Mouse (Mus musculus) heart, embryonic 14.5 days (tissue): ENCODE measurements around the gene Mon1a. TPM values are rescaled to one million over a fixed set of nuclear protein-coding genes. Genes with fewer than 3 reads are reported as not detected.

Experiments used
- ATAC-seq: fragments of 200-750 bp; cut with Nextera tagmentation; 2 replicates; pipeline ENCODE4 v1.8.0; 2017; ENCODE audit warnings: low read depth, moderate TSS enrichment; ENCODE audit not compliant: insufficient number of reproducible peaks, insufficient read depth, low FRiP score
- H3K27ac ChIP-seq, 2 experiments: fragments of 200-500 bp in 1 of 2; fragments of 300-500 bp in 1 of 2; sonication (generic) in 1 of 2; replicated peaks in 1 of 2; 2 replicates each; pipeline ENCODE4 v1.5.1; 2012 to 2014; ENCODE audit warnings: low read depth in 2 of 2, low read length in 2 of 2, control low read depth in 1 of 2, mild to moderate bottlenecking in 1 of 2, mixed read lengths in 1 of 2; ENCODE audit not compliant: control insufficient read depth in 1 of 2, insufficient read depth in 1 of 2
- H3K27me3 ChIP-seq: fragments of 300-500 bp; sonication (generic); 2 replicates; pipeline ENCODE4 v1.6.1; 2014; ENCODE audit warnings: mild to moderate bottlenecking, low read length, control low read depth; ENCODE audit not compliant: control insufficient read depth, insufficient read depth
- H3K36me3 ChIP-seq: fragments of 300-500 bp; sonication (generic); 2 replicates; pipeline ENCODE4 v1.6.1; 2014; ENCODE audit warnings: mild to moderate bottlenecking, control low read depth, low read length, mixed read lengths; ENCODE audit not compliant: control insufficient read depth, insufficient read depth
- H3K4me1 ChIP-seq, 2 experiments: fragments of 200-500 bp in 1 of 2; fragments of 300-500 bp in 1 of 2; sonication (generic) in 1 of 2; 2 replicates each; pipeline ENCODE4 v1.6.1; 2012 to 2014; ENCODE audit warnings: low read length in 2 of 2, control low read depth in 1 of 2, mixed read lengths in 1 of 2; ENCODE audit not compliant: control insufficient read depth in 2 of 2, insufficient read depth in 2 of 2
- H3K4me2 ChIP-seq: fragments of 300-500 bp; sonication (generic); 2 replicates; pipeline ENCODE4 v1.6.1; 2014; ENCODE audit warnings: mild to moderate bottlenecking, low read length
- H3K4me3 ChIP-seq, 2 experiments: fragments of 200-500 bp in 1 of 2; fragments of 300-500 bp in 1 of 2; sonication (generic) in 1 of 2; 2 replicates each; pipeline ENCODE4 v1.5.1; 2012 to 2014; ENCODE audit warnings: low read length in 2 of 2, mild to moderate bottlenecking in 2 of 2, control low read depth in 1 of 2, low read depth in 1 of 2, moderate library complexity in 1 of 2; ENCODE audit not compliant: control insufficient read depth in 1 of 2, insufficient read depth in 1 of 2
- H3K9ac ChIP-seq: fragments of 300-500 bp; sonication (generic); 2 replicates; pipeline ENCODE4 v1.6.1; 2014; ENCODE audit warnings: mild to moderate bottlenecking, low read length
- H3K9me3 ChIP-seq: fragments of 300-500 bp; sonication (generic); 2 replicates; pipeline ENCODE4 v1.6.1; 2016; ENCODE audit warnings: low read length, control low read depth; ENCODE audit not compliant: control insufficient read depth
- WGBS: fragments of 180-500 bp; shearing (Covaris S2); extraction: QIAGEN DNeasy Blood & Tissue Kit; methylation state at CpG from one replicate; pipeline ENCODE4 v1.1.7; 2014; 5-methylcytosine and 5-hydroxymethylcytosine counted together
- polyA plus RNA-seq: library from polyadenylated mRNA; unstranded; fragments of >200 nt; fragmentation: Nextera tagmentation; extraction: Ambion mirVana; gene quantifications from 2 replicates; pipeline ENCODE4 v1.2.1, GENCODE M21; 2014

Gene Mon1a
- polyA plus RNA-seq, 1 experiment from 2014 or later, result 9.4 TPM

- H3K4me1 ChIP-seq, result peaks cover 34 to 39% of the 10 kb centered on the region in 2 experiments
- ATAC-seq, result no peak
- H3K27ac ChIP-seq, result peak overlapping the region; percentile 15 to 41; a peak in 1 of 4 replicates
- H3K4me2 ChIP-seq, result peak overlapping the region; percentile 80
- 34% methylated on average over 18 of the region's 18 CpGs for WGBS
- no peaks in the 10 kb centered on the region for H3K36me3 ChIP-seq
- no peaks in the 10 kb centered on the region for H3K27me3 ChIP-seq
- H3K9ac ChIP-seq, result peak overlapping the region; percentile 14
- peak overlapping the region; percentile 14 to 28; a peak in 3 of 4 replicates for H3K4me3 ChIP-seq
- H3K9me3 ChIP-seq, result no peaks in the 10 kb centered on the region
These were observed 20.6 kb downstream of the Mon1a start for GRCm38 (mm10) chr9:107908410-107909158.

- Histone ChIP-seq H3K27ac (peak overlapping the region; percentile 8 to 21; a peak in 1 of 4 replicates), H3K4me1 (peaks cover 34 to 35% of the 10 kb centered on the region in 2 experiments), H3K4me2 (peak overlapping the region; percentile 80; the same call in 1 of the 2 replicates), H3K9me3 (no peaks in the 10 kb centered on the region), H3K36me3 (no peaks in the 10 kb centered on the region), H3K27me3 (no peaks in the 10 kb centered on the region), H3K4me3 (no peak overlapping the region), H3K9ac (no peak overlapping the region)
- no peak for ATAC-seq
- WGBS, result 75% methylated on average over 15 of the region's 15 CpGs
These were observed 22.2 kb downstream of the Mon1a start for GRCm38 (mm10) chr9:107910025-107910769.

- H3K9ac ChIP-seq, result no peak overlapping the region
These were observed 26.9 kb downstream of the Mon1a start for GRCm38 (mm10) chr9:107914764-107915420.

GRCm38 (mm10) chr9:107917895-107918608 is 30.1 kb downstream of the Mon1a start:
- no peak for ATAC-seq
- Histone ChIP-seq H3K27me3 (0 out of 2 replicates have a peak, but pooled peaks cover 3% of the 10 kb centered on the region), H3K27ac (no peak overlapping the region), H3K36me3 (no peaks in the 10 kb centered on the region), H3K9ac (no peak overlapping the region), H3K4me1 (peaks cover 4 to 6% of the 10 kb centered on the region in 2 experiments; a peak in 1 of 4 replicates), H3K4me3 (no peak overlapping the region), H3K4me2 (no peak overlapping the region), H3K9me3 (no peaks in the 10 kb centered on the region)
- WGBS, result 28% methylated on average over 13 of the region's 13 CpGs

More at GRCm38 (mm10) chr9:107914764-107915420, 26.9 kb downstream of the Mon1a start:
- Histone ChIP-seq H3K4me3 (no peak overlapping the region), H3K4me1 (peaks cover 6 to 8% of the 10 kb centered on the region in 2 experiments; a peak in 2 of 4 replicates), H3K36me3 (no peaks in the 10 kb centered on the region), H3K4me2 (no peak overlapping the region), H3K27me3 (0 out of 2 replicates have a peak, but pooled peaks cover 3% of the 10 kb centered on the region), H3K9me3 (no peaks in the 10 kb centered on the region), H3K27ac (no peak overlapping the region)
- ATAC-seq, result no peak
- WGBS, result 73% methylated on average over 16 of the region's 16 CpGs

GRCm38 (mm10) chr9:107918884-107919283 is 30.9 kb downstream of the Mon1a start:
- Histone ChIP-seq H3K4me1 (peaks cover 9 to 12% of the 10 kb centered on the region in 2 experiments), H3K27me3 (0 out of 2 replicates have a peak, but pooled peaks cover 3% of the 10 kb centered on the region), H3K36me3 (no peaks in the 10 kb centered on the region), H3K4me2 (no peak overlapping the region), H3K9ac (no peak overlapping the region), H3K9me3 (no peaks in the 10 kb centered on the region), H3K27ac (no peak overlapping the region), H3K4me3 (no peak overlapping the region)
- no peak for ATAC-seq
- 73% methylated on average over 6 of the region's 6 CpGs for WGBS

GRCm38 (mm10) chr9:107919441-107919840 is 31.5 kb downstream of the Mon1a start:
- Histone ChIP-seq H3K4me1 (peaks cover 15 to 17% of the 10 kb centered on the region in 2 experiments), H3K27me3 (0 out of 2 replicates have a peak, but pooled peaks cover 3% of the 10 kb centered on the region), H3K9me3 (no peaks in the 10 kb centered on the region), H3K4me2 (no peak overlapping the region), H3K27ac (no peak overlapping the region), H3K9ac (no peak overlapping the region), H3K4me3 (no peak overlapping the region), H3K36me3 (no peaks in the 10 kb centered on the region)
- no peak for ATAC-seq
- WGBS, result 78% methylated on average over 5 of the region's 5 CpGs

GRCm38 (mm10) chr9:107923021-107923420 is 35.1 kb downstream of the Mon1a start:
- H3K4me3 ChIP-seq, result no peak overlapping the region
- H3K4me2 ChIP-seq, result no peak overlapping the region
- no peaks in the 10 kb centered on the region for H3K27me3 ChIP-seq
- no peaks in the 10 kb centered on the region for H3K36me3 ChIP-seq
- H3K9ac ChIP-seq, result no peak overlapping the region
- 36% methylated on average over 7 of the region's 7 CpGs for WGBS
- no peak overlapping the region for H3K27ac ChIP-seq
- no peaks in the 10 kb centered on the region for H3K9me3 ChIP-seq
- ATAC-seq, result no peak
- H3K4me1 ChIP-seq, result peaks cover 20 to 37% of the 10 kb centered on the region in 2 experiments
